Mouse (Mus musculus): Measurements from ENCODE around the gene Tmprss4.

- TF ChIP-seq CTCF (IDR thresholded peaks at IDR 0.05; ENCODE audit: extremely low read depth, insufficient read depth, low read length) (no peak), POLR2A (IDR thresholded peaks at IDR 0.05; ENCODE audit: extremely low read depth, insufficient read depth, low read length) (no peak)
These were observed 53.0 kb downstream of the Tmprss4 start for GRCm38 (mm10) chr9:45150933-45151332.

Measured in cortical plate, adult 2 months (tissue).